Mouse (Mus musculus) heart, adult 9 months (tissue): ENCODE measurements around the gene Hoxb4.

ENCODE experiments used
- DNase-seq, 2 experiments: peaks; one replicate each; pipeline ENCODE4 v3.0.0; 2022; ENCODE audit warnings: low spot score in 2 of 2

Hoxb4 gene

GRCm38 (mm10) chr11:96298895-96299667, 19.0 kb upstream of the Hoxb4 start:
- no peak for DNase-seq

- DNase-seq, result no peak
These were observed 18.3 kb upstream of the Hoxb4 start for GRCm38 (mm10) chr11:96299781-96300180.

GRCm38 (mm10) chr11:96300354-96301063, 17.6 kb upstream of the Hoxb4 start:
- DNase-seq, result no peak

- no peak for DNase-seq
These were observed 17.0 kb upstream of the Hoxb4 start for GRCm38 (mm10) chr11:96301064-96301431.

- no peak for DNase-seq
These were observed 16.2 kb upstream of the Hoxb4 start for GRCm38 (mm10) chr11:96301837-96302236.

- DNase-seq, result no peak
These were observed 15.5 kb upstream of the Hoxb4 start for GRCm38 (mm10) chr11:96302381-96303150.

GRCm38 (mm10) chr11:96303151-96304099, 14.6 kb upstream of the Hoxb4 start, which contains the start of gene Hoxb5:
Gene Hoxb5 (plus strand): TSS chr11:96303336.
- no peak for DNase-seq

- no peak for DNase-seq
These were observed 13.5 kb upstream of the Hoxb4 start for GRCm38 (mm10) chr11:96304381-96305195.

GRCm38 (mm10) chr11:96305505-96306182, 12.4 kb upstream of the Hoxb4 start:
- DNase-seq, result no peak

GRCm38 (mm10) chr11:96306183-96306907, 11.7 kb upstream of the Hoxb4 start:
- DNase-seq, result no peak

- DNase-seq, result no peak
These were observed 11.2 kb upstream of the Hoxb4 start for GRCm38 (mm10) chr11:96306908-96307269.

GRCm38 (mm10) chr11:96308763-96309162, 9.3 kb upstream of the Hoxb4 start:
- no peak for DNase-seq

GRCm38 (mm10) chr11:96309288-96309687, 8.8 kb upstream of the Hoxb4 start:
- DNase-seq, result no peak

- no peak for DNase-seq
These were observed 7.7 kb upstream of the Hoxb4 start for GRCm38 (mm10) chr11:96310183-96310938.

GRCm38 (mm10) chr11:96311097-96311496, 7.0 kb upstream of the Hoxb4 start:
- DNase-seq, result no peak

GRCm38 (mm10) chr11:96311520-96312417, 6.3 kb upstream of the Hoxb4 start:
- peak; percentile 27 to 40 for DNase-seq

- no peak for DNase-seq
These were observed 4.9 kb upstream of the Hoxb4 start for GRCm38 (mm10) chr11:96313134-96313533.
